Mouse (Mus musculus) kidney, postnatal 14 days (tissue): ENCODE results near the gene Gm11037.

ENCODE experiments used
- DNase-seq: peaks from one replicate; pipeline ENCODE4 v3.0.0; 2022; ENCODE audit warnings: mixed read lengths

Gene Gm11037

GRCm38 (mm10) chr2:131152166-131152730, 19.0 kb downstream of the Gm11037 start:
- DNase-seq, result no peak

- DNase-seq, result no peak
Observed at GRCm38 (mm10) chr2:131154036-131154435, 20.7 kb downstream of the Gm11037 start.

- DNase-seq, result no peak
Observed at GRCm38 (mm10) chr2:131156987-131157386, 23.7 kb downstream of the Gm11037 start.

GRCm38 (mm10) chr2:131159491-131159910, 26.2 kb downstream of the Gm11037 start:
- DNase-seq, result no peak

GRCm38 (mm10) chr2:131159938-131160581, 26.8 kb downstream of the Gm11037 start, which contains the start of gene 1700037H04Rik:
1700037H04Rik (minus strand) TSS chr2:131160081.
- peak; percentile 98 for DNase-seq

- peak; percentile 60 for DNase-seq
Observed at GRCm38 (mm10) chr2:131160671-131161111, 27.4 kb downstream of the Gm11037 start.

GRCm38 (mm10) chr2:131163924-131164323, 30.6 kb downstream of the Gm11037 start:
- peak; percentile 73 for DNase-seq

GRCm38 (mm10) chr2:131166172-131166571, 32.9 kb downstream of the Gm11037 start:
- no peak for DNase-seq

GRCm38 (mm10) chr2:131167984-131168383, 34.7 kb downstream of the Gm11037 start:
- no peak for DNase-seq

- no peak for DNase-seq
Observed at GRCm38 (mm10) chr2:131168914-131169313, 35.6 kb downstream of the Gm11037 start.

- DNase-seq, result no peak
Observed at GRCm38 (mm10) chr2:131170936-131171335, 37.6 kb downstream of the Gm11037 start.

- peak; percentile 81 for DNase-seq
Observed at GRCm38 (mm10) chr2:131171401-131172104, 38.3 kb downstream of the Gm11037 start.

- no peak for DNase-seq
Observed at GRCm38 (mm10) chr2:131172322-131172721, 39.0 kb downstream of the Gm11037 start.

- peak; percentile 81 for DNase-seq
Observed at GRCm38 (mm10) chr2:131174700-131175099, 41.4 kb downstream of the Gm11037 start.

GRCm38 (mm10) chr2:131175286-131175944, 42.1 kb downstream of the Gm11037 start:
- DNase-seq, result no peak

GRCm38 (mm10) chr2:131175945-131176309, 42.6 kb downstream of the Gm11037 start:
- DNase-seq, result peak; percentile 36

GRCm38 (mm10) chr2:131176491-131176890, 43.2 kb downstream of the Gm11037 start:
- DNase-seq, result peak; percentile 87

- DNase-seq, result no peak
Observed at GRCm38 (mm10) chr2:131177932-131178331, 44.6 kb downstream of the Gm11037 start.

GRCm38 (mm10) chr2:131178828-131179245, 45.5 kb downstream of the Gm11037 start:
- peak; percentile 46 for DNase-seq

- DNase-seq, result peak; percentile 76
Observed at GRCm38 (mm10) chr2:131179246-131179886, 46.1 kb downstream of the Gm11037 start.

- peak; percentile 92 for DNase-seq
Observed at GRCm38 (mm10) chr2:131179990-131180587, 46.8 kb downstream of the Gm11037 start, which contains the start of gene Cenpb. Cenpb (minus strand) TSS chr2:131180067.
